Mouse (Mus musculus): ENCODE measurements around the gene Slc26a1. TPM values are rescaled to one million over a fixed set of nuclear protein-coding genes. Genes with fewer than 3 reads are reported as not detected.

Slc26a1 gene
- polyA plus RNA-seq, 1 experiment from 2014 or later: 0.22 TPM

DNA sequence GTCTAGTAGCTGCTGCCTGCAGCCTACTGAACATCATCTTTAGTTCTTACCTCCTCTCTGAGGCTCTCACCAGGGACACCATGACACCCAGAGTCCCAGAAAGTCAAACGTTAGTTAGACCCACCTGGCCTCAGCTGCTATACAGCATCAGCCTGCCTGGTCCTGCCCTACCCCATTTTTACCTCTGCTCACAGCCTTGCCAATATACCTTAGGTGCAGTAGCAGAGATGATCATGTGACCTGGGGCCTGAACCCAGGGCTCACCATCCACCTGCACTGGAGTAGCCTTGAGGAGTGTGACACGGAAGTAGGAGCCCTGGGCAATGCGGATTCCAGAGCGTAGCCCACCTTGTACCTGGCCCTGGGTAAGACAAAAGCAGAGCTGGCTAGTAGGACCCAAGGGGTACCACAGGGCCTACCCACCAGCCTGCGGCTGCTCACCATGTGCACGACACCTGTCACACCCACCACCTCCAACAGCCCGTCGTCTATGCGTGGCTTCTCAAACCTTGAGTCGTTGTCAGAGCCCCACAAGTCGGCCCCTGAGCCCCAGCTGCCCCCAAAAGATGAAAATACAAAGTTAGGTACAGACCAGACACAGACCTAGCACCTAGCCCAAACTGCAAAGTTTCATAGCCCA lies 26.3 kb downstream of the Slc26a1 start:
- no peak overlapping the region for H3K4me2 ChIP-seq (replicated peaks; ENCODE audit: low read depth)
- TF ChIP-seq CTCF (IDR thresholded peaks at IDR 0.05; ENCODE audit: low read depth) (no peak), EP300 (optimal IDR thresholded peaks at IDR 0.05) (no peak)
- 92% methylated on average over 11 of the region's 11 CpGs for WGBS
- DNase-seq (ENCODE audit: low spot score): peak; percentile 9
- H3K36me3 ChIP-seq (ENCODE audit: control insufficient read depth, insufficient read depth, low read length): peaks cover 27% of the 10 kb centered on the region
- H3K9ac ChIP-seq (ENCODE audit: low read length): no peak overlapping the region
- H3K27ac ChIP-seq (replicated peaks): no peak overlapping the region
- H3K27me3 ChIP-seq (ENCODE audit: control insufficient read depth, insufficient read depth, low read length): no peaks in the 10 kb centered on the region
- no peaks in the 10 kb centered on the region for H3K4me1 ChIP-seq (replicated peaks; ENCODE audit: control insufficient read depth, insufficient read depth)
- H3K4me3 ChIP-seq (ENCODE audit: low read depth, low read length): no peak overlapping the region
- H3K9me3 ChIP-seq (ENCODE audit: control insufficient read depth, low read length): no peaks in the 10 kb centered on the region
- ATAC-seq (ENCODE audit: low FRiP score, low TSS enrichment): no peak

DNA sequence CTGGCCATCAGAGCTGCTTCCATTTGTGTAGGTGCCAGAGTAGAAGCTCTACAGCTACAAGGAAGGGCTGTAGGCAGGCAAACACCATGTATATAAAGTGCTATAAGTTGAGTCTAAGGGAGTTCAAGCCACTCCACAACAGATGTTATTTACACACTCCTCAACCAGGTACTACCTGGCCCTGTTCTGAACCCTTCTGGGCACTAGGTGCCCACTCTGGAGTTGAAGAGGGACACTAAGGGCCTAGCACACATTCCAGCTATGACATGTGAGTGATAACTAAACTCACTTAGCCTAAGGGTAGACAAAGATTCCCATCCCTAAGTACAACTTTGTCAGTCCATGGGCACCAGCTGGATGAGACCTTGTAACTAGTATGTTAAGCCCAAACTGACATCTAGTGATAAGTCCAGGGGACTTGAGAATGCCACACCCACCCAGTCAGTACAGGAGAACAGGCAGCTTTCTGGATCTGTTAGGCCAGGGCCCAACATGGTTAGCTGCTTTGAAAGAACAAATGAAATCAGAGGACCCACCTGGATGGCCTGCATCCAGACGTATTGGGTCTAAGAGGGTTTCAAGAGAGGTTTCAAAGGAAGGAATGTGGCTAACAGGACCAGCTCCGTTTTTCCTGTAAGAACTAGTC lies 27.4 kb downstream of the Slc26a1 start:
- DNase-seq (ENCODE audit: low spot score): no peak
- Histone ChIP-seq H3K27me3 (ENCODE audit: control insufficient read depth, insufficient read depth, low read length) (no peaks in the 10 kb centered on the region), H3K9ac (ENCODE audit: low read length) (no peak overlapping the region), H3K9me3 (ENCODE audit: control insufficient read depth, low read length) (no peaks in the 10 kb centered on the region), H3K27ac (replicated peaks) (no peak overlapping the region), H3K36me3 (ENCODE audit: control insufficient read depth, insufficient read depth, low read length) (peaks cover 24% of the 10 kb centered on the region), H3K4me3 (ENCODE audit: low read depth, low read length) (no peak overlapping the region), H3K4me1 (replicated peaks; ENCODE audit: control insufficient read depth, insufficient read depth) (no peaks in the 10 kb centered on the region), H3K4me2 (replicated peaks; ENCODE audit: low read depth) (no peak overlapping the region)
- 77% methylated on average over 2 of the region's 2 CpGs for WGBS
- TF ChIP-seq CTCF (IDR thresholded peaks at IDR 0.05; ENCODE audit: low read depth) (no peak), EP300 (optimal IDR thresholded peaks at IDR 0.05) (no peak)
- ATAC-seq (ENCODE audit: low FRiP score, low TSS enrichment): no peak

DNA sequence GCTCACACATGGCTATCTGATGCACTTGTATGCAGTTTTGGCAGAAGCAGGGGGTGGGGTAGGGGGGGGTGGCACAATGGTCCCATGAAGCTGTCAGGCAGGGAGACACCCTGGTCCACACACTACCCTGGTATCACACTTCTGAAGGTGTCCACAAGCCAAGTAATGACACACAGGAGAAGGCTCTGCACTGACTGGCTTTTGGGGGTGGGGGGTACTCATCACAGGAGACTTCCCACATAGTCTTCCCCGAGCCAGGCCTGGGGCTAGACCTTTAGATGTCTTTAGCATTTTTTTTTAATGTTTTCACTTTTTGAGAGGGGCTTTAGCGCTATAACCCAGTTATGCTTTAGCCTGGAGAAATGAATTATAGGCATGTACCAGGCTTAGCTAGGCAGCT lies 28.1 kb downstream of the Slc26a1 start:
- DNase-seq (ENCODE audit: low spot score): no peak
- 86% methylated on average over 2 of the region's 2 CpGs for WGBS
- Histone ChIP-seq H3K36me3 (ENCODE audit: control insufficient read depth, insufficient read depth, low read length) (peaks cover 26% of the 10 kb centered on the region), H3K4me1 (replicated peaks; ENCODE audit: control insufficient read depth, insufficient read depth) (no peaks in the 10 kb centered on the region), H3K27ac (replicated peaks) (no peak overlapping the region), H3K9me3 (ENCODE audit: control insufficient read depth, low read length) (no peaks in the 10 kb centered on the region), H3K4me2 (replicated peaks; ENCODE audit: low read depth) (no peak overlapping the region), H3K27me3 (ENCODE audit: control insufficient read depth, insufficient read depth, low read length) (no peaks in the 10 kb centered on the region), H3K4me3 (ENCODE audit: low read depth, low read length) (no peak overlapping the region), H3K9ac (ENCODE audit: low read length) (no peak overlapping the region)
- TF ChIP-seq EP300 (optimal IDR thresholded peaks at IDR 0.05) (no peak), CTCF (IDR thresholded peaks at IDR 0.05; ENCODE audit: low read depth) (no peak)
- ATAC-seq (ENCODE audit: low FRiP score, low TSS enrichment): no peak

DNA sequence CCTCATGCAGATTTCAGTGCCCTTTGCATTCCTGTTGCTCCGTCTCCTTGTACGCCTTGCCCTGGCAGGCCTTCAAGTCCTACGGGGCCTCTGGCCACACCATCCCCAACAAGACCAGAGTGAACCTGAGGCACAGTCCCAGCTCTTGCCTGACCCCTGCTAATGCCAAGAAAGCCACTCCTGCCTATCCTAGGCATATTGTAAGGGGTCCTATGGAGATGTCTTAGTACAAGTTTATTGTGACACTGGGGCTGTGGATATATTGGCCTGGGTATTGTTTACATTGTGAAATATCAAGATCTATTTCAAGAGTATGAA lies 29.1 kb downstream of the Slc26a1 start:
- no peaks in the 10 kb centered on the region for H3K4me1 ChIP-seq (replicated peaks; ENCODE audit: control insufficient read depth, insufficient read depth)
- no peaks in the 10 kb centered on the region for H3K27me3 ChIP-seq (ENCODE audit: control insufficient read depth, insufficient read depth, low read length)
- ATAC-seq (ENCODE audit: low FRiP score, low TSS enrichment) (no peak), DNase-seq (ENCODE audit: low spot score) (no peak)
- no peak overlapping the region for H3K9ac ChIP-seq (ENCODE audit: low read length)
- WGBS: 84% methylated on average over 3 of the region's 3 CpGs
- TF ChIP-seq EP300 (optimal IDR thresholded peaks at IDR 0.05): no peak
- TF ChIP-seq CTCF (IDR thresholded peaks at IDR 0.05; ENCODE audit: low read depth): no peak
- peaks cover 26% of the 10 kb centered on the region for H3K36me3 ChIP-seq (ENCODE audit: control insufficient read depth, insufficient read depth, low read length)
- no peaks in the 10 kb centered on the region for H3K9me3 ChIP-seq (ENCODE audit: control insufficient read depth, low read length)
- H3K27ac ChIP-seq (replicated peaks): no peak overlapping the region
- H3K4me2 ChIP-seq (replicated peaks; ENCODE audit: low read depth): no peak overlapping the region
- no peak overlapping the region for H3K4me3 ChIP-seq (ENCODE audit: low read depth, low read length)

DNA sequence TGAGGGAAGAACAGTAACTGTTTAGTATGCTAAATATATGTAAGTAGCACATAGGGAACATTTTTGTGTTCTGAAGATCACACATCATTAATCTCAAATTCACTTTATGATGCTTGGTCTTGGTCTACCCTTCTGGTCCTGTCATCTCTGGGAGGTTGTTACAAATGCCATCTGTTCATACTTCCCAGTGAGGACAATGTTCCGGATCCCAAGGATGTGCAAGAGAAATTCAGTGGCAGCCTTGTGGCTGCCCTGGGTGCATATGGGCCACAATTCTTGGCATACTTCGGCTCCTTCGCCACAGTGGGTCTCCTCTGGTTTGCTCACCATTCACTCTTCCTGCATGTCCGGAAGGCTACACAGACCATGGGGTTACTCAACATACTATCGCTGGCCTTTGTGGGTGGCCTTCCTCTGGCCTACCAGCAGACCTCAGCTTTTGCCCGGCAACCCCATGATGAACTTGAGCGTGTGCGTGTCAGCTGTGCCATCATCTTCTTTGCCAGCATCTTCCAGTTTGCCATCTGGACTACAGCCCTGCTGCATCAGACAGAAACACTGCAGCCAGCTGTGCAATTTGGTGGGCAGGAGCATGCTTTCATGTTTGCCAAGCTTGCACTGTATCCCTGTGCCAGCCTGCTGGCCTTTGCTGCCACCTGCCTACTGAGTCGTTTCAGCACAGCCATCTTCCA lies 29.6 kb downstream of the Slc26a1 start:
- no peaks in the 10 kb centered on the region for H3K9me3 ChIP-seq (ENCODE audit: control insufficient read depth, low read length)
- WGBS: 90% methylated on average over 9 of the region's 9 CpGs
- TF ChIP-seq CTCF (IDR thresholded peaks at IDR 0.05; ENCODE audit: low read depth) (peak; percentile 39), EP300 (optimal IDR thresholded peaks at IDR 0.05) (no peak)
- DNase-seq (ENCODE audit: low spot score): no peak
- no peak overlapping the region for H3K9ac ChIP-seq (ENCODE audit: low read length)
- H3K4me1 ChIP-seq (replicated peaks; ENCODE audit: control insufficient read depth, insufficient read depth): no peaks in the 10 kb centered on the region
- H3K4me3 ChIP-seq (ENCODE audit: low read depth, low read length): no peak overlapping the region
- no peaks in the 10 kb centered on the region for H3K27me3 ChIP-seq (ENCODE audit: control insufficient read depth, insufficient read depth, low read length)
- peaks cover 26% of the 10 kb centered on the region for H3K36me3 ChIP-seq (ENCODE audit: control insufficient read depth, insufficient read depth, low read length)
- no peak overlapping the region for H3K4me2 ChIP-seq (replicated peaks; ENCODE audit: low read depth)
- ATAC-seq (ENCODE audit: low FRiP score, low TSS enrichment): no peak
- H3K27ac ChIP-seq (replicated peaks): no peak overlapping the region

DNA sequence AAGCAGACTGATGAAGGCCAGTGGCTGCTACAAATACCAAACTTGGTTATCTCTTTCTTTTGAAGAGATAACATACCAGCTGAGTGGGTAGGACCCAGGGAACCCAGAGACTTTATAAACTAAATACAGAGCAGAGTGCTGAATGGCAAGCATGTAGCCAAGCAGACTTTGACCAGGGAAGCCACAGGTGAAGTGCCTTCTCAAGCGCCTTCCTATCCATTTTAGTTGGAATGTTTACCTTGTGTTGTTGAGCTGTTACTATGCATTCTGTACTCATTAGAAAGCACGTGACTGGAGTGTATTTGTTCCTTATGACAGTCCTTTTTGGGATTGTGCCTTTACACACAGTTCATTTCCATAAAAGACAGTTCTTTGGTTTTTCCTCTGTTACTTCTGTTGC lies 31.7 kb downstream of the Slc26a1 start:
- Histone ChIP-seq H3K36me3 (ENCODE audit: control insufficient read depth, insufficient read depth, low read length) (peaks cover 19% of the 10 kb centered on the region; the same call in 1 of the 2 replicates), H3K27me3 (ENCODE audit: control insufficient read depth, insufficient read depth, low read length) (no peaks in the 10 kb centered on the region), H3K27ac (replicated peaks) (no peak overlapping the region), H3K4me3 (ENCODE audit: low read depth, low read length) (no peak overlapping the region), H3K9ac (ENCODE audit: low read length) (no peak overlapping the region), H3K9me3 (ENCODE audit: control insufficient read depth, low read length) (no peaks in the 10 kb centered on the region), H3K4me1 (replicated peaks; ENCODE audit: control insufficient read depth, insufficient read depth) (no peaks in the 10 kb centered on the region), H3K4me2 (replicated peaks; ENCODE audit: low read depth) (no peak overlapping the region)
- no peak for TF ChIP-seq EP300 (optimal IDR thresholded peaks at IDR 0.05)
- TF ChIP-seq CTCF (IDR thresholded peaks at IDR 0.05; ENCODE audit: low read depth): no peak
- DNase-seq (ENCODE audit: low spot score): no peak
- ATAC-seq (ENCODE audit: low FRiP score, low TSS enrichment): no peak
- WGBS: 67% methylated on average over 2 of the region's 2 CpGs

All from stomach, postnatal 0 days (tissue).